Mouse (Mus musculus): ENCODE measurements at regions not wholly inside any gene's neighbourhood (a gene's known extent, or its start where the extent isn't known, plus 50 kb on each side); places are given as distances from the start of the nearest gene placed in this dataset.

DNA sequence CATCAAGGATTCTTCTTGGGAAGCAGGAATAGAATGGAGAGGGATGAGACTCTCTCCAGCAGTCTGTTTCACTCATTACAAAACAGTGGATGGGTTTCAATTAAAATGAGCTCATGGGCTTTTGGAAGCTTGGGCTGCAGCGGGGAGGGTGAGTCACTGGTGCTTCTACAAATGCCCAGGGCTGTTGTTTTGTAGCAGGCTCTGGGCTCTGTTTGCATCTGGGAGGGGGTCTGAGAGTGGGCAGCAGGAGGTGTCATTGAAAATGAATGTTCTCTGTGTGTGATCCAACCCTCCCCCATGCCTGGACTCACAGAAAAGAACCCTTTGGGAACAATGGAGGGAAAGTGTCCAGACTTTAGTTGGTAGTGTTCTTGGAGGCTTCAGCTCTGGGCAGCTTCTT lies 67.8 kb upstream of the Cxcr4 start:
- TF ChIP-seq CTCF (IDR thresholded peaks at IDR 0.05; ENCODE audit: low read depth): no peak
- Histone ChIP-seq H3K36me3 (ENCODE audit: insufficient read depth, low read length) (no peaks in the 10 kb centered on the region), H3K27ac (no peak overlapping the region), H3K4me1 (replicated peaks; ENCODE audit: insufficient read depth, low read length) (no peaks in the 10 kb centered on the region), H3K9me3 (replicated peaks; ENCODE audit: low read length) (no peaks in the 10 kb centered on the region), H3K4me2 (ENCODE audit: low read length) (no peak overlapping the region), H3K27me3 (ENCODE audit: insufficient read depth, low read length) (no peaks in the 10 kb centered on the region), H3K9ac (ENCODE audit: low read depth, low read length) (no peak overlapping the region), H3K4me3 (replicated peaks; ENCODE audit: low read depth, low read length) (no peak overlapping the region)
- DNase-seq (ENCODE audit: low spot score) (no peak), ATAC-seq (replicated peaks; ENCODE audit: low FRiP score, low read depth) (no peak)
- 53% methylated on average over 1 of the region's 1 CpGs for WGBS

DNA sequence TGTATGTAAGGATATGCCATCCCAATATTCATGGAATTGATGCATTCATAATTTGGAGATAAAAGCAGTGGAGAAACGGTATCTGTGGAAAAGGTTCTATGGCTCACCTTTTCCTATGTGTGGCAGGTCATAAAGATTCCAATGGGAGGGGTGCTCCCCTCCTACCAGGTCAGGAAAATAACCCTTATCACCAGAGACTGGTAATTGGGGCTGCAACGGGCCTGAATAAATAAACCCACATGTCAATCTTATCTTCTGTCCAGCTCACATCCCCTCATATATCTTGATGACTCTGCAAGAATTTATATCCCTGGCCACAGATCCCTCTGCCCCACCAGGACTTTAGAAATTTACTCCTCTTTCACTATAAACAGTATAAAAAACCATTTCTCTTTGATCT lies 66.7 kb upstream of the Cxcr4 start:
- no peak for DNase-seq (ENCODE audit: low spot score)
- Histone ChIP-seq H3K27ac (no peak overlapping the region), H3K9me3 (replicated peaks; ENCODE audit: low read length) (no peaks in the 10 kb centered on the region), H3K9ac (ENCODE audit: low read depth, low read length) (no peak overlapping the region), H3K27me3 (ENCODE audit: insufficient read depth, low read length) (no peaks in the 10 kb centered on the region), H3K4me3 (replicated peaks; ENCODE audit: low read depth, low read length) (no peak overlapping the region), H3K36me3 (ENCODE audit: insufficient read depth, low read length) (no peaks in the 10 kb centered on the region), H3K4me1 (replicated peaks; ENCODE audit: insufficient read depth, low read length) (no peaks in the 10 kb centered on the region), H3K4me2 (ENCODE audit: low read length) (no peak overlapping the region)
- no peak for ATAC-seq (replicated peaks; ENCODE audit: low FRiP score, low read depth)
- TF ChIP-seq CTCF (IDR thresholded peaks at IDR 0.05; ENCODE audit: low read depth): no peak
- WGBS: 15% methylated on average over 2 of the region's 2 CpGs

GRCm38 (mm10) chr1:128654099-128654862 lies 62.2 kb upstream of the Cxcr4 start:
- no peak overlapping the region for H3K4me2 ChIP-seq (ENCODE audit: low read length)
- no peak overlapping the region for H3K4me3 ChIP-seq (replicated peaks; ENCODE audit: low read depth, low read length)
- TF ChIP-seq CTCF (IDR thresholded peaks at IDR 0.05; ENCODE audit: low read depth): no peak
- DNase-seq (ENCODE audit: low spot score): no peak
- peak overlapping the region; percentile 25; the same call in 1 of the 2 replicates for H3K27ac ChIP-seq
- no peaks in the 10 kb centered on the region for H3K4me1 ChIP-seq (replicated peaks; ENCODE audit: insufficient read depth, low read length)
- H3K27me3 ChIP-seq (ENCODE audit: insufficient read depth, low read length): no peaks in the 10 kb centered on the region
- ATAC-seq (replicated peaks; ENCODE audit: low FRiP score, low read depth): no peak
- WGBS: 62% methylated on average over 5 of the region's 5 CpGs
- H3K9me3 ChIP-seq (replicated peaks; ENCODE audit: low read length): no peaks in the 10 kb centered on the region
- no peaks in the 10 kb centered on the region for H3K36me3 ChIP-seq (ENCODE audit: insufficient read depth, low read length)
- H3K9ac ChIP-seq (ENCODE audit: low read depth, low read length): no peak overlapping the region

GRCm38 (mm10) chr1:128650596-128650995 lies 58.5 kb upstream of the Cxcr4 start:
- ATAC-seq (replicated peaks; ENCODE audit: low FRiP score, low read depth) (no peak), DNase-seq (ENCODE audit: low spot score) (no peak)
- H3K9me3 ChIP-seq (replicated peaks; ENCODE audit: low read length): no peaks in the 10 kb centered on the region
- H3K4me3 ChIP-seq (replicated peaks; ENCODE audit: low read depth, low read length): no peak overlapping the region
- TF ChIP-seq CTCF (IDR thresholded peaks at IDR 0.05; ENCODE audit: low read depth): no peak
- no peak overlapping the region for H3K4me2 ChIP-seq (ENCODE audit: low read length)
- no peaks in the 10 kb centered on the region for H3K27me3 ChIP-seq (ENCODE audit: insufficient read depth, low read length)
- 93% methylated on average over 2 of the region's 2 CpGs for WGBS
- no peaks in the 10 kb centered on the region for H3K36me3 ChIP-seq (ENCODE audit: insufficient read depth, low read length)
- H3K9ac ChIP-seq (ENCODE audit: low read depth, low read length): no peak overlapping the region
- H3K27ac ChIP-seq: no peak overlapping the region
- no peaks in the 10 kb centered on the region for H3K4me1 ChIP-seq (replicated peaks; ENCODE audit: insufficient read depth, low read length)

- 75% methylated on average over 13 of the region's 13 CpGs for WGBS
- Histone ChIP-seq H3K4me3 (replicated peaks; ENCODE audit: low read depth, low read length) (no peak overlapping the region), H3K9ac (ENCODE audit: low read depth, low read length) (no peak overlapping the region), H3K36me3 (ENCODE audit: insufficient read depth, low read length) (no peaks in the 10 kb centered on the region), H3K4me2 (ENCODE audit: low read length) (no peak overlapping the region), H3K27me3 (ENCODE audit: insufficient read depth, low read length) (no peaks in the 10 kb centered on the region), H3K27ac (no peak overlapping the region), H3K4me1 (replicated peaks; ENCODE audit: insufficient read depth, low read length) (no peaks in the 10 kb centered on the region), H3K9me3 (replicated peaks; ENCODE audit: low read length) (no peaks in the 10 kb centered on the region)
- no peak for ATAC-seq (replicated peaks; ENCODE audit: low FRiP score, low read depth)
- DNase-seq (ENCODE audit: low spot score): no peak
- TF ChIP-seq CTCF (IDR thresholded peaks at IDR 0.05; ENCODE audit: low read depth): no peak
Measured at GRCm38 (mm10) chr1:128649490-128650178, 57.5 kb upstream of the Cxcr4 start.

GRCm38 (mm10) chr1:128643316-128643776 lies 51.3 kb upstream of the Cxcr4 start:
- Histone ChIP-seq H3K4me1 (replicated peaks; ENCODE audit: insufficient read depth, low read length) (peaks cover 7% of the 10 kb centered on the region; the same call in 1 of the 2 replicates), H3K27me3 (ENCODE audit: insufficient read depth, low read length) (no peaks in the 10 kb centered on the region), H3K9me3 (replicated peaks; ENCODE audit: low read length) (no peaks in the 10 kb centered on the region), H3K9ac (ENCODE audit: low read depth, low read length) (no peak overlapping the region), H3K4me3 (replicated peaks; ENCODE audit: low read depth, low read length) (no peak overlapping the region), H3K4me2 (ENCODE audit: low read length) (no peak overlapping the region), H3K27ac (no peak overlapping the region), H3K36me3 (ENCODE audit: insufficient read depth, low read length) (no peaks in the 10 kb centered on the region)
- WGBS: 3% methylated on average over 4 of the region's 4 CpGs
- DNase-seq (ENCODE audit: low spot score): peak; percentile 69
- no peak for TF ChIP-seq CTCF (IDR thresholded peaks at IDR 0.05; ENCODE audit: low read depth)
- ATAC-seq (replicated peaks; ENCODE audit: low FRiP score, low read depth): no peak
